Mouse (Mus musculus) activated CD4-positive, CD25-positive, alpha-beta regulatory T cell, adult 4 months (primary cell): Measurements from ENCODE around the gene Prkci. TPM values are rescaled to one million over a fixed set of nuclear protein-coding genes. Genes with fewer than 3 reads are reported as not detected.

ENCODE experiments used
- ATAC-seq: one replicate; pipeline ENCODE4 v1.8.0; 2017
- polyA plus RNA-seq, 2 experiments: library from polyadenylated mRNA; unstranded; fragments of 100-300 nt; shearing (Covaris generic); gene quantifications; one replicate each; pipeline ENCODE4 v1.2.1; 2017

Prkci gene
- polyA plus RNA-seq, 2 experiments from 2014 or later = 1.2 to 1.9 TPM

- peak; percentile 33 for ATAC-seq
Observed at GRCm38 (mm10) chr3:30995899-30996687, 546 bp downstream of the Prkci start.

GRCm38 (mm10) chr3:30996688-30997014 is 1.1 kb downstream of the Prkci start:
- ATAC-seq = no peak

GRCm38 (mm10) chr3:30999401-31000017 is 4.0 kb downstream of the Prkci start:
- no peak for ATAC-seq

- no peak for ATAC-seq
Observed at GRCm38 (mm10) chr3:31000018-31000407, 4.5 kb downstream of the Prkci start.

- no peak for ATAC-seq
Observed at GRCm38 (mm10) chr3:31001048-31001676, 5.6 kb downstream of the Prkci start.

- ATAC-seq = no peak
Observed at GRCm38 (mm10) chr3:31004320-31005209, 9.0 kb downstream of the Prkci start.

- no peak for ATAC-seq
Observed at GRCm38 (mm10) chr3:31014374-31014773, 18.8 kb downstream of the Prkci start.

- no peak for ATAC-seq
Observed at GRCm38 (mm10) chr3:31015682-31016443, 20.3 kb downstream of the Prkci start.

GRCm38 (mm10) chr3:31016594-31017196 is 21.1 kb downstream of the Prkci start:
- no peak for ATAC-seq

- ATAC-seq = no peak
Observed at GRCm38 (mm10) chr3:31017652-31018051, 22.1 kb downstream of the Prkci start.

GRCm38 (mm10) chr3:31019287-31019686 is 23.7 kb downstream of the Prkci start:
- no peak for ATAC-seq

- ATAC-seq = no peak
Observed at GRCm38 (mm10) chr3:31019793-31020447, 24.4 kb downstream of the Prkci start.

- no peak for ATAC-seq
Observed at GRCm38 (mm10) chr3:31020656-31021055, 25.1 kb downstream of the Prkci start.

GRCm38 (mm10) chr3:31022895-31023436 is 27.4 kb downstream of the Prkci start:
- no peak for ATAC-seq

GRCm38 (mm10) chr3:31027718-31028117 is 32.2 kb downstream of the Prkci start:
- no peak for ATAC-seq

GRCm38 (mm10) chr3:31031621-31032020 is 36.1 kb downstream of the Prkci start:
- no peak for ATAC-seq

GRCm38 (mm10) chr3:31033644-31034043 is 38.1 kb downstream of the Prkci start:
- no peak for ATAC-seq

GRCm38 (mm10) chr3:31037851-31038250 is 42.3 kb downstream of the Prkci start:
- ATAC-seq = no peak

GRCm38 (mm10) chr3:31038689-31039088 is 43.1 kb downstream of the Prkci start:
- ATAC-seq = no peak

- no peak for ATAC-seq
Observed at GRCm38 (mm10) chr3:31042992-31043391, 47.4 kb downstream of the Prkci start.

- no peak for ATAC-seq
Observed at GRCm38 (mm10) chr3:31047263-31047662, 51.7 kb downstream of the Prkci start.
